In the genomic region with DNA sequence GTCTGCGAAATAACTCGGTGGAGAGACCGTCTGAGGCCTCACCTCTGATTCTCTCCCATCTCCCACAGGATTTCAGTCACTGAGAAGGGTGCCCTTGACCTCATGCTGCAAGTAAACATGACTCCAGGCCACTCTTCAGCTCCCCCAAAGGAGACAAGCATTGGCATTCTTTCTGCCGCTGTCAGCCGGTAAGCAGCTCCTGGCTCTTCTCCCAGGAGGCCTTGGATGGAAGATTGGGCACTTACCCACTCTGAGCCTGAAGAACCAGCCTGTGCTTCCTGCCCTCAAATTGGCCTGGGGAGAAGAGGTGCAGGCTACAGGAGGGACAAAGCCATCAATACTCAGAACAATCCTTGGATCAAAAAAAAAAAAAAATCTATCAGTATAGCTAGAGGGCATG, we compare ENCODE assay signal across 12 mouse cellular contexts. TPM values are rescaled to one million over a fixed set of nuclear protein-coding genes. Genes with fewer than 3 reads are reported as not detected.
DNase-seq lines count a peak whose midpoint lies in the region.
"Had no signal": no experiment of that assay in that cellular context is flagged by ENCODE, and none has a peak within 500 bp of the region (broad histone marks: within the 10 kb centered on the region; RNA-seq: fewer than 3 reads in every experiment).

No protein-coding gene starts in this region.

- intact Hi-C loops in left cerebral cortex, postnatal 4 days (cut with DNase I) = no loop called here
- intact Hi-C loops in left cerebral cortex, postnatal 10 days (cut with DNase I) = no loop called here

- DNase-seq in adrenal gland, postnatal 10 days = peak; percentile 51
- no peak for DNase-seq in adrenal gland, adult 18-20 months (ENCODE audit: low spot score in 2 of 2)
- peak; percentile 93 for DNase-seq in heart, adult 11 months
- no peak for DNase-seq in heart, postnatal 4 days
- DNase-seq in left cerebral cortex, postnatal 4 days = peak; percentile 17
- no peak for DNase-seq in left cerebral cortex, postnatal 10 days (ENCODE audit: extremely low spot score in 1 of 2, low spot score in 2 of 2)
- peak; percentile 25 for DNase-seq in gastrocnemius, postnatal 10 days
- no peak for DNase-seq in testis, postnatal 14 days (ENCODE audit: low spot score)
- DNase-seq: cerebellum, adult 9-11 months; kidney, postnatal 25 days; spleen, adult 18-20 months had no signal

RNA-seq across cellular contexts. Expression of a gene that starts 5.5 kb away (rescaled TPM):
- 10 to 100 TPM; 14.7 to 19.1 TPM for total RNA-seq in adrenal gland, postnatal 10 days (2021)
- 10 to 100 TPM; 12.9 to 18.0 TPM for total RNA-seq in adrenal gland, adult 18-20 months (2021)
- total RNA-seq in heart, postnatal 4 days (2021) = 1 to 10 TPM; 2.2 to 3.4 TPM
- under 1 TPM; 0.34 to 0.56 TPM for total RNA-seq in left cerebral cortex, postnatal 4 days (2021)
- under 1 TPM; 0.69 to 0.94 TPM for total RNA-seq in left cerebral cortex, postnatal 10 days (2021)
- total RNA-seq in gastrocnemius, postnatal 10 days (2021) = 1 to 10 TPM; 1.3 to 1.6 TPM

RNA-seq across cellular contexts. Expression of a gene that starts 24.6 kb away (rescaled TPM):
- total RNA-seq in adrenal gland, postnatal 10 days (2021) = 10 to 100 TPM; 33.0 to 45.0 TPM
- 10 to 100 TPM; 29.4 to 41.6 TPM for total RNA-seq in adrenal gland, adult 18-20 months (2021)
- 10 to 100 TPM; 23.3 to 26.3 TPM for total RNA-seq in heart, postnatal 4 days (2021)
- 10 to 100 TPM; 32.8 to 35.8 TPM for total RNA-seq in left cerebral cortex, postnatal 4 days (2021)
- total RNA-seq in left cerebral cortex, postnatal 10 days (2021) = 10 to 100 TPM; 43.8 to 43.9 TPM
- total RNA-seq in gastrocnemius, postnatal 10 days (2021) = 10 to 100 TPM; 56.1 to 64.2 TPM

RNA-seq across cellular contexts. Expression of a gene that starts 58.8 kb away (rescaled TPM):
- under 1 TPM in 1 of 2 experiments, not detected in 1; 0.15 TPM for total RNA-seq in adrenal gland, postnatal 10 days (2021)
- total RNA-seq in adrenal gland, adult 18-20 months (2021) = not detected
- under 1 TPM in 1 of 2 experiments, not detected in 1; 0.07 TPM for total RNA-seq in heart, postnatal 4 days (2021)
- under 1 TPM; 0.16 to 0.52 TPM for total RNA-seq in left cerebral cortex, postnatal 4 days (2021)
- total RNA-seq in left cerebral cortex, postnatal 10 days (2021) = under 1 TPM; 0.18 to 0.24 TPM
- not detected for total RNA-seq in gastrocnemius, postnatal 10 days (2021)
- total RNA-seq: CH12.LX had no signal

Comparison
In these comparisons a context has a peak if more than half of its experiments do, and no peak if none do; other contexts are left out.
1. DNase-seq: peak in adrenal gland, postnatal 10 days (single experiment), heart, adult 11 months (single experiment), left cerebral cortex, postnatal 4 days (single experiment) and gastrocnemius, postnatal 10 days (single experiment); none in adrenal gland, adult 18-20 months (0 of 2), heart, postnatal 4 days (single experiment), left cerebral cortex, postnatal 10 days (0 of 2) and testis, postnatal 14 days (single experiment).